Mouse (Mus musculus) adrenal gland, postnatal 10 days (tissue): ENCODE measurements around the gene Hoxb8. TPM values are rescaled to one million over a fixed set of nuclear protein-coding genes. Genes with fewer than 3 reads are reported as not detected.

ENCODE experiments used
- DNase-seq: peaks from one replicate; pipeline ENCODE4 v3.0.0; 2021; ENCODE audit warnings: mixed read lengths
- total RNA-seq, 2 experiments: library from RNA; stranded (reverse); gene quantifications; 2 replicates each; pipeline ENCODE4 v1.2.3; 2021

Hoxb8 gene
- total RNA-seq, 2 experiments from 2014 or later = 38.5 to 44.0 TPM

- no peak for DNase-seq
These were observed 14.4 kb upstream of the Hoxb8 start for GRCm38 (mm10) chr11:96267021-96267920.

- peak; percentile 10 for DNase-seq
These were observed 13.5 kb upstream of the Hoxb8 start for GRCm38 (mm10) chr11:96268031-96268745.

GRCm38 (mm10) chr11:96269869-96270268, 11.8 kb upstream of the Hoxb8 start:
- peak; percentile 93 for DNase-seq

- peak; percentile 92 for DNase-seq
These were observed 10.6 kb upstream of the Hoxb8 start, which contains the start of gene Hoxb9 for GRCm38 (mm10) chr11:96270996-96271540. Gene Hoxb9, plus strand, starts transcription at chr11:96271457.

- peak; percentile 79 for DNase-seq
These were observed 10.1 kb upstream of the Hoxb8 start for GRCm38 (mm10) chr11:96271541-96272011.

GRCm38 (mm10) chr11:96272024-96272921, 9.4 kb upstream of the Hoxb8 start:
- DNase-seq = peak; percentile 70

- DNase-seq = no peak
These were observed 7.3 kb upstream of the Hoxb8 start for GRCm38 (mm10) chr11:96274428-96274827.

- peak; percentile 69 for DNase-seq
These were observed 5.8 kb upstream of the Hoxb8 start for GRCm38 (mm10) chr11:96275896-96276295.

- peak; percentile 72 for DNase-seq
These were observed 4.3 kb upstream of the Hoxb8 start for GRCm38 (mm10) chr11:96277151-96278044.

GRCm38 (mm10) chr11:96278324-96278723, 3.4 kb upstream of the Hoxb8 start:
- no peak for DNase-seq

- peak; percentile 92 for DNase-seq
These were observed 2.9 kb upstream of the Hoxb8 start for GRCm38 (mm10) chr11:96278773-96279172.

- DNase-seq = peak; percentile 53
These were observed 2.1 kb upstream of the Hoxb8 start for GRCm38 (mm10) chr11:96279421-96280233.

GRCm38 (mm10) chr11:96280399-96281378, 1.0 kb upstream of the Hoxb8 start:
- no peak for DNase-seq

- DNase-seq = no peak
These were observed 309 bp upstream of the Hoxb8 start for GRCm38 (mm10) chr11:96281396-96281795.

GRCm38 (mm10) chr11:96282795-96283430, 1.2 kb downstream of the Hoxb8 start:
- DNase-seq = peak; percentile 66

GRCm38 (mm10) chr11:96284041-96284749, 2.5 kb downstream of the Hoxb8 start:
- peak; percentile 75 for DNase-seq
